Mouse (Mus musculus): ENCODE data around the gene 1700025G04Rik. TPM values are rescaled to one million over a fixed set of nuclear protein-coding genes. Genes with fewer than 3 reads are reported as not detected.

Gene 1700025G04Rik
- polyA plus RNA-seq, 1 experiment from 2014 or later = 16.7 TPM

GRCm38 (mm10) chr1:152030546-152030945 is 59.4 kb downstream of the 1700025G04Rik start:
- 74% methylated on average over 6 of the region's 6 CpGs for WGBS

DNA sequence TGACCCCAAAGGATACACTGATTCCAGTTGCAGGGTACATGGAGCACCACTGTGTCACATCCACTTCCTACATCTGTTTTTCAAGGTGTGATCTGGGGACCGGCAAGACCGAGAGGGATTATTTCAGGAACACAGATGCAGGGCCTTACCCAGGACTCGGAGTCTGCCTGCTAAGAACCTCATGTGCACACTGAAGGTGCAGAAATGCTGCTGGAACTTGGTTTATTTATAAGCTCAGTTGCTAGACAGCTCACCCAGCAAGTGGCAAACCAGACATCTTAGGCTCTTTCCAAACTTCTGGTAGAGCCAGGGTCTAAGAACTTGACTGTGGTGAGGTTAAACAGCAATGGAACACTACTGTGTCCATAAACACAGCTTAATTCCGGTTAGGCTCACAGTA is 61.2 kb downstream of the 1700025G04Rik start:
- H3K4me1 ChIP-seq (replicated peaks; ENCODE audit: control insufficient read depth, insufficient read depth, low read length) = no peaks in the 10 kb centered on the region; the same call in 1 of the 2 replicates
- H3K9ac ChIP-seq (ENCODE audit: low read length) = no peak overlapping the region
- WGBS = 76% methylated on average over 4 of the region's 4 CpGs
- peaks cover 2% of the 10 kb centered on the region; the same call in 1 of the 2 replicates for H3K9me3 ChIP-seq (ENCODE audit: control insufficient read depth, low read length)
- no peak overlapping the region for H3K4me2 ChIP-seq (ENCODE audit: low read depth, low read length)
- ATAC-seq (ENCODE audit: low read depth) = no peak
- H3K4me3 ChIP-seq (ENCODE audit: low read length) = no peak overlapping the region
- H3K27ac ChIP-seq (ENCODE audit: low read length) = no peak overlapping the region
- no peaks in the 10 kb centered on the region for H3K27me3 ChIP-seq (ENCODE audit: control insufficient read depth, insufficient read depth, low read depth, low read length)
- H3K36me3 ChIP-seq (ENCODE audit: control insufficient read depth, insufficient read depth, low read length) = no peaks in the 10 kb centered on the region

More at GRCm38 (mm10) chr1:152030546-152030945, 59.4 kb downstream of the 1700025G04Rik start:
- Histone ChIP-seq H3K9ac (ENCODE audit: low read length) (no peak overlapping the region), H3K4me3 (ENCODE audit: low read length) (no peak overlapping the region), H3K36me3 (ENCODE audit: control insufficient read depth, insufficient read depth, low read length) (no peaks in the 10 kb centered on the region), H3K27me3 (ENCODE audit: control insufficient read depth, insufficient read depth, low read depth, low read length) (no peaks in the 10 kb centered on the region), H3K4me2 (ENCODE audit: low read depth, low read length) (no peak overlapping the region), H3K9me3 (ENCODE audit: control insufficient read depth, low read length) (peaks cover 2% of the 10 kb centered on the region; the same call in 1 of the 2 replicates), H3K27ac (ENCODE audit: low read length) (no peak overlapping the region), H3K4me1 (replicated peaks; ENCODE audit: control insufficient read depth, insufficient read depth, low read length) (peaks cover 6% of the 10 kb centered on the region; the same call in 1 of the 2 replicates)
- no peak for ATAC-seq (ENCODE audit: low read depth)

- no peak overlapping the region for H3K4me2 ChIP-seq (ENCODE audit: low read depth, low read length)
- no peaks in the 10 kb centered on the region; the same call in 1 of the 2 replicates for H3K4me1 ChIP-seq (replicated peaks; ENCODE audit: control insufficient read depth, insufficient read depth, low read length)
- H3K9ac ChIP-seq (ENCODE audit: low read length) = no peak overlapping the region
- H3K4me3 ChIP-seq (ENCODE audit: low read length) = no peak overlapping the region
- H3K27me3 ChIP-seq (ENCODE audit: control insufficient read depth, insufficient read depth, low read depth, low read length) = no peaks in the 10 kb centered on the region
- no peak overlapping the region for H3K27ac ChIP-seq (ENCODE audit: low read length)
- no peak for ATAC-seq (ENCODE audit: low read depth)
- 91% methylated on average over 4 of the region's 4 CpGs for WGBS
- no peaks in the 10 kb centered on the region for H3K36me3 ChIP-seq (ENCODE audit: control insufficient read depth, insufficient read depth, low read length)
- H3K9me3 ChIP-seq (ENCODE audit: control insufficient read depth, low read length) = no peaks in the 10 kb centered on the region
Measured at GRCm38 (mm10) chr1:152026762-152027161, 63.2 kb downstream of the 1700025G04Rik start.

DNA sequence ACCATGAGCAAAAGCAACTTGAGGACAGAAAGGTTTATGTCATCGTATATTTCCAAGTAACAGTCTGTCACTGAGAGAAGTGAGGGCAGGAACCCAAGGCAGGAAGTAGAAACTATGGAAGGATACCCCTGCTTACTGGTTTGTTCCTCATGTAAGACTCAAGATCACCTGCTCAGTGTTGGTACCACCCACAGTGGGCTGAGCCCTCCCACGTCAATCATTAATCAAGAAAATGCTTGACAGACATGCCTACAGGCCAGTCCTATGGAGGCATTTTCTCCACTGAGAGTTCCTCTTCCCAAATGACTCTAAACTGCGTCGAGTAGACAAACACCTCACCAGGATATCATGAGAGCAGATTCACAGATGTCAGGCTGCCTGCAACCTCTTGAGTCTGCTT is 64.6 kb downstream of the 1700025G04Rik start:
- Histone ChIP-seq H3K27me3 (ENCODE audit: control insufficient read depth, insufficient read depth, low read depth, low read length) (no peaks in the 10 kb centered on the region), H3K4me3 (ENCODE audit: low read length) (no peak overlapping the region), H3K9me3 (ENCODE audit: control insufficient read depth, low read length) (no peaks in the 10 kb centered on the region), H3K27ac (ENCODE audit: low read length) (no peak overlapping the region), H3K4me2 (ENCODE audit: low read depth, low read length) (no peak overlapping the region), H3K4me1 (replicated peaks; ENCODE audit: control insufficient read depth, insufficient read depth, low read length) (no peaks in the 10 kb centered on the region; the same call in 1 of the 2 replicates), H3K36me3 (ENCODE audit: control insufficient read depth, insufficient read depth, low read length) (no peaks in the 10 kb centered on the region), H3K9ac (ENCODE audit: low read length) (no peak overlapping the region)
- WGBS = 87% methylated on average over 4 of the region's 4 CpGs
- no peak for ATAC-seq (ENCODE audit: low read depth)

DNA sequence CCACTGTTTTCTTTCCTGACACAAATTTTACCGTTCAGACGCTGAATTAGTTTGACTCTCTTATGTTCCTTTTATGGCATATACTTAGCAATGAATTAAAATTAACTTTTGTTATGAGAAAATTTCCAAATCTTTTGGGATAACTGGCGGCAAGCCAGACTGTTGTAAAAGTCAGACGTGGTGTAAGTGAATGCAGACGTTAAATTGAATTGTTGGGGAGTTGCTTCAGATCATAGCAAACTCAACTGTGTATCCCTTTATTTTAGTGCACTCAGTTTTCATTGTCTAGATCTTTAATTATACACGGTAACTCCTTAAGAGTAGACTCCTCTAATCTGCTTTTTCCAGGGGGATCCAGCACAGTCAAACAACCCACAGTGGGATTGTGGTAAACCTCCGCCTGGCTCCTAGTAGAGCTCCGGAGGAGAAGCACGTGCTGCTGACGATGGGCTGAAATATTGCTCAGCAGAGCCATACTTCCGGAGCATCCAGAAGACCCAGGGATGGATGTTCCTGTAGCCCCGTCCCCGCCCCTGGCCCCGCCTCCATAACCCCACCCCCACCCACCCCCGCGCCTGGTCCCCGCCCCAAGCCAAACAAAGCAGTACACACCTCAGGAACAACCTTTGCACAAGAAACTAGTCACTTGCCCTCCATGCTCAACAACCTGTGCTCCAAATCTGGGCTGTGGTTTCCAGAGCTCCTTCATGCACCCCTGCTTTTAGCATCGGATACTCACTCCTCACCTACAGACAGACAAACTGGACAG is 65.7 kb downstream of the 1700025G04Rik start:
- H3K27me3 ChIP-seq (ENCODE audit: control insufficient read depth, insufficient read depth, low read depth, low read length) = no peaks in the 10 kb centered on the region
- no peak overlapping the region for H3K4me2 ChIP-seq (ENCODE audit: low read depth, low read length)
- no peaks in the 10 kb centered on the region; the same call in none of the 2 replicates for H3K4me1 ChIP-seq (replicated peaks; ENCODE audit: control insufficient read depth, insufficient read depth, low read length)
- no peaks in the 10 kb centered on the region for H3K36me3 ChIP-seq (ENCODE audit: control insufficient read depth, insufficient read depth, low read length)
- no peaks in the 10 kb centered on the region for H3K9me3 ChIP-seq (ENCODE audit: control insufficient read depth, low read length)
- H3K9ac ChIP-seq (ENCODE audit: low read length) = no peak overlapping the region
- H3K4me3 ChIP-seq (ENCODE audit: low read length) = no peak overlapping the region
- ATAC-seq (ENCODE audit: low read depth) = no peak
- WGBS = 57% methylated on average over 18 of the region's 18 CpGs
- no peak overlapping the region for H3K27ac ChIP-seq (ENCODE audit: low read length)

GRCm38 (mm10) chr1:152020812-152021211 is 69.1 kb downstream of the 1700025G04Rik start:
- WGBS = 84% methylated on average over 6 of the region's 6 CpGs
- peaks cover under 1% of the 10 kb centered on the region for H3K4me1 ChIP-seq (replicated peaks; ENCODE audit: control insufficient read depth, insufficient read depth, low read length)
- H3K27ac ChIP-seq (ENCODE audit: low read length) = no peak overlapping the region
- H3K27me3 ChIP-seq (ENCODE audit: control insufficient read depth, insufficient read depth, low read depth, low read length) = no peaks in the 10 kb centered on the region
- H3K9me3 ChIP-seq (ENCODE audit: control insufficient read depth, low read length) = no peaks in the 10 kb centered on the region
- H3K4me3 ChIP-seq (ENCODE audit: low read length) = no peak overlapping the region
- ATAC-seq (ENCODE audit: low read depth) = no peak
- no peak overlapping the region for H3K9ac ChIP-seq (ENCODE audit: low read length)
- H3K4me2 ChIP-seq (ENCODE audit: low read depth, low read length) = no peak overlapping the region
- no peaks in the 10 kb centered on the region for H3K36me3 ChIP-seq (ENCODE audit: control insufficient read depth, insufficient read depth, low read length)

- no peak overlapping the region for H3K27ac ChIP-seq (ENCODE audit: low read length)
- no peak overlapping the region for H3K4me3 ChIP-seq (ENCODE audit: low read length)
- H3K9ac ChIP-seq (ENCODE audit: low read length) = no peak overlapping the region
- no peaks in the 10 kb centered on the region for H3K36me3 ChIP-seq (ENCODE audit: control insufficient read depth, insufficient read depth, low read length)
- peaks cover 5% of the 10 kb centered on the region for H3K4me1 ChIP-seq (replicated peaks; ENCODE audit: control insufficient read depth, insufficient read depth, low read length)
- ATAC-seq (ENCODE audit: low read depth) = no peak
- H3K4me2 ChIP-seq (ENCODE audit: low read depth, low read length) = no peak overlapping the region
- no peaks in the 10 kb centered on the region for H3K27me3 ChIP-seq (ENCODE audit: control insufficient read depth, insufficient read depth, low read depth, low read length)
- no peaks in the 10 kb centered on the region for H3K9me3 ChIP-seq (ENCODE audit: control insufficient read depth, low read length)
- WGBS = 56% methylated on average over 5 of the region's 5 CpGs
Measured at GRCm38 (mm10) chr1:152020070-152020469, 69.9 kb downstream of the 1700025G04Rik start.

- peaks cover 5% of the 10 kb centered on the region for H3K4me1 ChIP-seq (replicated peaks; ENCODE audit: control insufficient read depth, insufficient read depth, low read length)
- WGBS = 33% methylated on average over 5 of the region's 5 CpGs
- H3K27ac ChIP-seq (ENCODE audit: low read length) = no peak overlapping the region; the same call in 1 of the 2 replicates
- H3K36me3 ChIP-seq (ENCODE audit: control insufficient read depth, insufficient read depth, low read length) = no peaks in the 10 kb centered on the region
- H3K27me3 ChIP-seq (ENCODE audit: control insufficient read depth, insufficient read depth, low read depth, low read length) = no peaks in the 10 kb centered on the region
- peak; percentile 87 for ATAC-seq (ENCODE audit: low read depth)
- H3K4me3 ChIP-seq (ENCODE audit: low read length) = no peak overlapping the region
- H3K9ac ChIP-seq (ENCODE audit: low read length) = no peak overlapping the region
- H3K4me2 ChIP-seq (ENCODE audit: low read depth, low read length) = no peak overlapping the region
- H3K9me3 ChIP-seq (ENCODE audit: control insufficient read depth, low read length) = no peaks in the 10 kb centered on the region
Measured at GRCm38 (mm10) chr1:152019196-152019595, 70.7 kb downstream of the 1700025G04Rik start.

DNA sequence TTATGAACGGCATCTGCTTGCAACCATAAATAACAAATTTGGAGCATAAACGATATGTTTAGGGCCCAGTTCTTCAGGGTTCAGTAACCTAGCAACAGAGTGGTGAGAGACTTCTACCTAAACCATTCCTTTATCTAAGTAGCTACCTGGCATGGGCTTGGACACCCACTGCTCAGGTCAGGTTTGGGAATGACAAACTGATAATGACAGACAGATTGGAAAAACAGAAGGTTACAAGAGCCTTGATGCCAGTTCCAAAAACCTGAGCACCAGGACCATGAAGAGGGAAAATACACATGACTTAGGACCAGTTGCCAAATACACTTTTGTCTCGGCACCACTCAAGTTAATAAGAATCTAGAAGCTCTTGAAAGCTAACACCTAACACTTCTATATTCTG is 71.6 kb downstream of the 1700025G04Rik start:
- H3K36me3 ChIP-seq (ENCODE audit: control insufficient read depth, insufficient read depth, low read length) = no peaks in the 10 kb centered on the region
- no peak for ATAC-seq (ENCODE audit: low read depth)
- H3K27me3 ChIP-seq (ENCODE audit: control insufficient read depth, insufficient read depth, low read depth, low read length) = no peaks in the 10 kb centered on the region
- H3K4me1 ChIP-seq (replicated peaks; ENCODE audit: control insufficient read depth, insufficient read depth, low read length) = peaks cover 5% of the 10 kb centered on the region
- no peak overlapping the region for H3K4me2 ChIP-seq (ENCODE audit: low read depth, low read length)
- no peak overlapping the region for H3K4me3 ChIP-seq (ENCODE audit: low read length)
- H3K9me3 ChIP-seq (ENCODE audit: control insufficient read depth, low read length) = no peaks in the 10 kb centered on the region
- no peak overlapping the region for H3K27ac ChIP-seq (ENCODE audit: low read length)
- H3K9ac ChIP-seq (ENCODE audit: low read length) = no peak overlapping the region
- 62% methylated on average over 3 of the region's 3 CpGs for WGBS

Data from lung, embryonic 16.5 days (tissue).